Mouse (Mus musculus) hindbrain, embryonic 14.5 days (tissue): ENCODE results near the gene Cab39. TPM values are rescaled to one million over a fixed set of nuclear protein-coding genes. Genes with fewer than 3 reads are reported as not detected.

Experiments used
- ATAC-seq: fragments of 200-750 bp; cut with Nextera tagmentation; 2 replicates; pipeline ENCODE4 v1.8.0; 2017; ENCODE audit warnings: moderate number of reproducible peaks, mild to moderate bottlenecking, moderate TSS enrichment, moderate library complexity; ENCODE audit not compliant: low FRiP score
- DNase-seq: peaks from one replicate; pipeline ENCODE4 v3.0.0-alpha.2; 2015; ENCODE audit warnings: low spot score
- H3K27ac ChIP-seq: fragments of 300-500 bp; sonication (generic); 2 replicates; pipeline ENCODE4 v1.5.1; 2014; ENCODE audit warnings: mild to moderate bottlenecking, moderate library complexity
- H3K27me3 ChIP-seq: fragments of 300-500 bp; sonication (generic); 2 replicates; pipeline ENCODE4 v1.6.1; 2014; ENCODE audit warnings: mild to moderate bottlenecking, low read length, mixed read lengths; ENCODE audit not compliant: control insufficient read depth, insufficient read depth
- H3K36me3 ChIP-seq: fragments of 300-500 bp; sonication (generic); replicated peaks from 2 replicates; pipeline ENCODE4 v1.6.1; 2014; ENCODE audit not compliant: control insufficient read depth, insufficient read depth
- H3K4me1 ChIP-seq: fragments of 300-500 bp; sonication (generic); replicated peaks from 2 replicates; pipeline ENCODE4 v1.6.1; 2014; ENCODE audit warnings: antibody characterized with exemption, low read length, mixed read lengths; ENCODE audit not compliant: control insufficient read depth, insufficient read depth
- H3K4me2 ChIP-seq: fragments of 300-500 bp; sonication (generic); replicated peaks from 2 replicates; pipeline ENCODE4 v1.6.1; 2014; ENCODE audit warnings: mild to moderate bottlenecking, moderate library complexity
- H3K4me3 ChIP-seq: fragments of 300-500 bp; sonication (generic); replicated peaks from 2 replicates; pipeline ENCODE4 v1.5.1; 2014; ENCODE audit warnings: mild to moderate bottlenecking, low read length
- H3K9ac ChIP-seq: fragments of 300-500 bp; sonication (generic); 2 replicates; pipeline ENCODE4 v1.6.1; 2014
- H3K9me3 ChIP-seq: fragments of 300-500 bp; sonication (generic); 2 replicates; pipeline ENCODE4 v1.6.1; 2016; ENCODE audit warnings: low read length; ENCODE audit not compliant: control insufficient read depth
- WGBS: fragments of 180-500 bp; shearing (Covaris S2); extraction: QIAGEN DNeasy Blood & Tissue Kit; methylation state at CpG from one replicate; pipeline ENCODE4 v1.1.7; 2014; 5-methylcytosine and 5-hydroxymethylcytosine counted together
- polyA plus RNA-seq: library from polyadenylated mRNA; unstranded; fragments of >200 nt; fragmentation: Nextera tagmentation; extraction: Ambion mirVana; gene quantifications from 2 replicates; pipeline ENCODE4 v1.2.1, GENCODE M21; 2014

The Cab39 gene
- polyA plus RNA-seq: 77.8 and 91.9 TPM in 2 replicates

- DNase-seq (peak; percentile 95), ATAC-seq (peak; percentile 96)
- H3K4me1 ChIP-seq: peaks cover 16% of the 10 kb centered on the region
- H3K4me2 ChIP-seq: peak within 1 kb of the TSS; percentile 58
- no peaks in the 10 kb centered on the region; the same call in none of the 2 replicates for H3K36me3 ChIP-seq
- under 1% methylated on average over 108 of the region's 118 CpGs for WGBS
- no peaks in the 10 kb centered on the region for H3K9me3 ChIP-seq
- peak within 1 kb of the TSS; percentile 98 for H3K4me3 ChIP-seq
- peak within 1 kb of the TSS; percentile 95 for H3K27ac ChIP-seq
- H3K9ac ChIP-seq: peak within 1 kb of the TSS; percentile 97
- no peaks in the 10 kb centered on the region for H3K27me3 ChIP-seq
Measured at GRCm38 (mm10) chr1:85793208-85794105, at the start of gene Cab39. Cab39 (plus strand) TSS chr1:85793441.

GRCm38 (mm10) chr1:85744539-85744938, 48.7 kb upstream of the Cab39 start:
- Histone ChIP-seq H3K9me3 (no peaks in the 10 kb centered on the region), H3K4me1 (no peaks in the 10 kb centered on the region), H3K4me3 (no peak overlapping the region), H3K4me2 (no peak overlapping the region), H3K36me3 (no peaks in the 10 kb centered on the region), H3K27ac (no peak overlapping the region), H3K9ac (no peak overlapping the region), H3K27me3 (no peaks in the 10 kb centered on the region)
- ATAC-seq (no peak), DNase-seq (no peak)
- 96% methylated on average over 3 of the region's 3 CpGs for WGBS

- Histone ChIP-seq H3K27ac (no peak overlapping the region), H3K9ac (no peak overlapping the region), H3K4me1 (no peaks in the 10 kb centered on the region), H3K9me3 (no peaks in the 10 kb centered on the region), H3K36me3 (no peaks in the 10 kb centered on the region), H3K4me2 (no peak overlapping the region), H3K27me3 (no peaks in the 10 kb centered on the region), H3K4me3 (no peak overlapping the region)
- ATAC-seq (no peak), DNase-seq (no peak)
- 89% methylated on average over 5 of the region's 5 CpGs for WGBS
Measured at GRCm38 (mm10) chr1:85746511-85746910, 46.7 kb upstream of the Cab39 start.

GRCm38 (mm10) chr1:85749829-85750228, 43.4 kb upstream of the Cab39 start:
- H3K9ac ChIP-seq: no peak overlapping the region
- no peaks in the 10 kb centered on the region for H3K27me3 ChIP-seq
- H3K4me3 ChIP-seq: no peak overlapping the region
- no peaks in the 10 kb centered on the region for H3K9me3 ChIP-seq
- no peaks in the 10 kb centered on the region for H3K36me3 ChIP-seq
- ATAC-seq (no peak), DNase-seq (no peak)
- WGBS: 61% methylated on average over 2 of the region's 2 CpGs
- H3K4me2 ChIP-seq: no peak overlapping the region
- no peaks in the 10 kb centered on the region for H3K4me1 ChIP-seq
- H3K27ac ChIP-seq: no peak overlapping the region

- no peak overlapping the region for H3K4me2 ChIP-seq
- WGBS: 89% methylated on average over 4 of the region's 4 CpGs
- no peak overlapping the region for H3K4me3 ChIP-seq
- no peaks in the 10 kb centered on the region for H3K9me3 ChIP-seq
- no peaks in the 10 kb centered on the region for H3K27me3 ChIP-seq
- H3K4me1 ChIP-seq: no peaks in the 10 kb centered on the region
- ATAC-seq (peak; percentile 14; the same call in 1 of the 2 replicates), DNase-seq (no peak)
- H3K9ac ChIP-seq: no peak overlapping the region
- H3K36me3 ChIP-seq: no peaks in the 10 kb centered on the region
- H3K27ac ChIP-seq: no peak overlapping the region
Measured at GRCm38 (mm10) chr1:85750650-85751049, 42.6 kb upstream of the Cab39 start.

- WGBS: 67% methylated on average over 6 of the region's 6 CpGs
- no peak overlapping the region for H3K9ac ChIP-seq
- no peaks in the 10 kb centered on the region for H3K4me1 ChIP-seq
- H3K4me2 ChIP-seq: no peak overlapping the region
- no peak for DNase-seq
- H3K9me3 ChIP-seq: no peaks in the 10 kb centered on the region
- H3K27ac ChIP-seq: no peak overlapping the region
- no peaks in the 10 kb centered on the region for H3K27me3 ChIP-seq
- no peaks in the 10 kb centered on the region for H3K36me3 ChIP-seq
- ATAC-seq: peak; percentile 31; the same call in 1 of the 2 replicates
- no peak overlapping the region for H3K4me3 ChIP-seq
Measured at GRCm38 (mm10) chr1:85751494-85751893, 41.7 kb upstream of the Cab39 start.

- DNase-seq: no peak
- Histone ChIP-seq H3K36me3 (no peaks in the 10 kb centered on the region), H3K4me3 (no peak overlapping the region), H3K9ac (no peak overlapping the region), H3K4me2 (no peak overlapping the region), H3K27me3 (no peaks in the 10 kb centered on the region), H3K4me1 (no peaks in the 10 kb centered on the region), H3K27ac (no peak overlapping the region), H3K9me3 (no peaks in the 10 kb centered on the region)
- no peak for ATAC-seq
- WGBS: 86% methylated on average over 11 of the region's 11 CpGs
Measured at GRCm38 (mm10) chr1:85751932-85752680, 41.1 kb upstream of the Cab39 start.

- Histone ChIP-seq H3K4me1 (no peaks in the 10 kb centered on the region), H3K4me2 (no peak overlapping the region), H3K9ac (no peak overlapping the region), H3K4me3 (no peak overlapping the region), H3K27ac (no peak overlapping the region), H3K9me3 (no peaks in the 10 kb centered on the region), H3K36me3 (no peaks in the 10 kb centered on the region), H3K27me3 (no peaks in the 10 kb centered on the region)
- DNase-seq (no peak), ATAC-seq (no peak)
- 90% methylated on average over 6 of the region's 6 CpGs for WGBS
Measured at GRCm38 (mm10) chr1:85757531-85758230, 35.6 kb upstream of the Cab39 start.
